11 mouse cellular contexts compared by ENCODE assay signal in genomic region chr4:139596715-139597114, GRCm38 (mm10). TPM values are rescaled to one million over a fixed set of nuclear protein-coding genes. Genes with fewer than 3 reads are reported as not detected.
DNase-seq lines count a peak whose midpoint lies in the region; ATAC-seq lines count a peak whose summit lies in the region.
"Had no signal": no experiment of that assay in that cellular context is flagged by ENCODE, and none has a peak within 500 bp of the region (broad histone marks: within the 10 kb centered on the region; RNA-seq: fewer than 3 reads in every experiment).

No protein-coding gene starts in this region.

- no peak for ATAC-seq in heart, embryonic 16.5 days (replicated peaks; ENCODE audit: extremely low read depth, insufficient read depth, low FRiP score)
- ATAC-seq in forebrain, embryonic 14.5 days, result peak; percentile 56
- ATAC-seq in megakaryocyte-erythroid progenitor cell, adult 5-6 weeks (replicated peaks; ENCODE audit: low FRiP score, low TSS enrichment, poor library complexity, severe bottlenecking), result no peak

- H3K27ac ChIP-seq in heart, embryonic 16.5 days (ENCODE audit: low read length), result no peak overlapping the region
- H3K27ac ChIP-seq in forebrain, embryonic 14.5 days (ENCODE audit: low read depth, low read length), result no peak overlapping the region
- H3K27ac ChIP-seq in midbrain, embryonic 10.5 days (replicated peaks), result peak overlapping the region; percentile 85
- H3K27ac ChIP-seq: layer of hippocampus, adult 2 months had no signal

- H3K27me3 ChIP-seq in heart, embryonic 16.5 days (ENCODE audit: control insufficient read depth, insufficient read depth, low read length), result no peaks in the 10 kb centered on the region
- no peaks in the 10 kb centered on the region for H3K27me3 ChIP-seq in forebrain, embryonic 14.5 days (replicated peaks; ENCODE audit: control insufficient read depth, insufficient read depth, low read length)
- peaks cover 6% of the 10 kb centered on the region; the same call in 1 of the 2 replicates for H3K27me3 ChIP-seq in midbrain, embryonic 10.5 days (ENCODE audit: low read depth, poor library complexity, severe bottlenecking)

- H3K4me2 ChIP-seq in heart, embryonic 16.5 days (ENCODE audit: low read depth, low read length), result no peak overlapping the region
- no peak overlapping the region for H3K4me2 ChIP-seq in forebrain, embryonic 14.5 days (ENCODE audit: low read length)

- H3K9me3 ChIP-seq in heart, embryonic 16.5 days (replicated peaks; ENCODE audit: control insufficient read depth, low read length), result no peaks in the 10 kb centered on the region
- H3K9me3 ChIP-seq in forebrain, embryonic 14.5 days (replicated peaks; ENCODE audit: control insufficient read depth, low read length), result no peaks in the 10 kb centered on the region
- H3K9me3 ChIP-seq in midbrain, embryonic 10.5 days (replicated peaks), result no peaks in the 10 kb centered on the region

- no peak overlapping the region for H3K4me3 ChIP-seq in heart, embryonic 16.5 days (ENCODE audit: low read length)
- H3K4me3 ChIP-seq in forebrain, embryonic 14.5 days (ENCODE audit: low read depth, low read length), result no peak overlapping the region
- no peak overlapping the region for H3K4me3 ChIP-seq in midbrain, embryonic 10.5 days
- H3K4me3 ChIP-seq: layer of hippocampus, adult 2 months had no signal

- H3K36me3 ChIP-seq in heart, embryonic 16.5 days (ENCODE audit: control insufficient read depth, insufficient read depth), result no peaks in the 10 kb centered on the region
- H3K36me3 ChIP-seq in forebrain, embryonic 14.5 days (ENCODE audit: control insufficient read depth, insufficient read depth, low read length), result no peaks in the 10 kb centered on the region
- H3K36me3 ChIP-seq in midbrain, embryonic 10.5 days, result no peaks in the 10 kb centered on the region

- WGBS in heart, embryonic 16.5 days, result 50% methylated on average over 9 of the region's 9 CpGs
- 33% methylated on average over 9 of the region's 9 CpGs for WGBS in forebrain, embryonic 14.5 days
- 35% methylated on average over 9 of the region's 9 CpGs for WGBS in midbrain, embryonic 10.5 days

- H3K4me1 ChIP-seq in heart, embryonic 16.5 days (ENCODE audit: control insufficient read depth, insufficient read depth, low read length), result peaks cover 53% of the 10 kb centered on the region
- peaks cover 32% of the 10 kb centered on the region for H3K4me1 ChIP-seq in forebrain, embryonic 14.5 days (ENCODE audit: control insufficient read depth, insufficient read depth, low read length)
- peaks cover 80% of the 10 kb centered on the region for H3K4me1 ChIP-seq in midbrain, embryonic 10.5 days

- DNase-seq in heart, postnatal 4 days, result no peak
- DNase-seq in Muller cell, postnatal 12 days (ENCODE audit: inconsistent ontology term), result peak; percentile 67
- DNase-seq in forebrain, embryonic 14.5 days (ENCODE audit: low spot score), result no peak
- DNase-seq in midbrain, embryonic 10.5 days (ENCODE audit: low spot score), result no peak
- no peak for DNase-seq in cerebellum, postnatal 14 days
- no peak for DNase-seq in ovary, postnatal 14 days (ENCODE audit: low spot score)
- DNase-seq: lung, postnatal 14 days had no signal

- H3K9ac ChIP-seq in heart, embryonic 16.5 days (ENCODE audit: low read length), result 0 out of 2 replicates have a peak overlapping the region, but pooled peaks have one; percentile 4
- no peak overlapping the region for H3K9ac ChIP-seq in forebrain, embryonic 14.5 days (ENCODE audit: low read length)

RNA-seq across cellular contexts. Expression of gene Gm21969, which starts 6.3 kb away (rescaled TPM):
- not detected in 2 replicates for polyA plus RNA-seq in heart, embryonic 16.5 days (2015; fragmentation: Nextera tagmentation; extraction: Ambion mirVana)
- total RNA-seq in heart, postnatal 4 days (2021), result not detected
- not detected in 2 replicates for polyA plus RNA-seq in forebrain, embryonic 14.5 days (2014; fragmentation: Nextera tagmentation; extraction: Ambion mirVana)
- not detected in 2 replicates for polyA plus RNA-seq in midbrain, embryonic 10.5 days (2016; fragmentation: Nextera tagmentation; extraction: Ambion mirVana)
- total RNA-seq in megakaryocyte-erythroid progenitor cell, adult 5-6 weeks (2014; fragmentation: Nextera tagmentation), result not detected in 2 replicates
- total RNA-seq in megakaryocyte-erythroid progenitor cell, adult 5-6 weeks (2017), result not detected in 2 replicates
- total RNA-seq: layer of hippocampus, adult 2 months had no signal

RNA-seq across cellular contexts. Expression of gene Aldh4a1, which starts 26.0 kb away (rescaled TPM):
- 36.5 and 37.4 TPM in 2 replicates for polyA plus RNA-seq in heart, embryonic 16.5 days (2015; fragmentation: Nextera tagmentation; extraction: Ambion mirVana)
- 10 to 100 TPM; 15.1 to 15.4 TPM for total RNA-seq in heart, postnatal 4 days (2021)
- 18.6 and 21.6 TPM in 2 replicates for polyA plus RNA-seq in forebrain, embryonic 14.5 days (2014; fragmentation: Nextera tagmentation; extraction: Ambion mirVana)
- polyA plus RNA-seq in midbrain, embryonic 10.5 days (2016; fragmentation: Nextera tagmentation; extraction: Ambion mirVana), result 21.3 and 24.2 TPM in 2 replicates
- total RNA-seq in megakaryocyte-erythroid progenitor cell, adult 5-6 weeks (2014; fragmentation: Nextera tagmentation), result 8.0 and 13.2 TPM in 2 replicates
- total RNA-seq in megakaryocyte-erythroid progenitor cell, adult 5-6 weeks (2017), result 9.9 and 13.3 TPM in 2 replicates

RNA-seq across cellular contexts. Expression of gene Tas1r2, which starts 56.6 kb away (rescaled TPM):
- not detected in 2 replicates for polyA plus RNA-seq in heart, embryonic 16.5 days (2015; fragmentation: Nextera tagmentation; extraction: Ambion mirVana)
- not detected for total RNA-seq in heart, postnatal 4 days (2021)
- not detected in 2 replicates for polyA plus RNA-seq in forebrain, embryonic 14.5 days (2014; fragmentation: Nextera tagmentation; extraction: Ambion mirVana)
- polyA plus RNA-seq in midbrain, embryonic 10.5 days (2016; fragmentation: Nextera tagmentation; extraction: Ambion mirVana), result 0.09 TPM in 1 of 2 replicates, not detected in the other
- not detected in 2 replicates for total RNA-seq in megakaryocyte-erythroid progenitor cell, adult 5-6 weeks (2014; fragmentation: Nextera tagmentation)
- total RNA-seq in megakaryocyte-erythroid progenitor cell, adult 5-6 weeks (2017), result not detected in 2 replicates
- total RNA-seq: layer of hippocampus, adult 2 months had no signal
- polyA plus RNA-seq: spleen, adult 2 months had no signal
